Mouse (Mus musculus): Measurements from ENCODE around the gene Tmem59l. TPM values are rescaled to one million over a fixed set of nuclear protein-coding genes. Genes with fewer than 3 reads are reported as not detected.

The Tmem59l gene
- total and polyA plus RNA-seq, 2 experiments from 2014 or later: not detected

DNA sequence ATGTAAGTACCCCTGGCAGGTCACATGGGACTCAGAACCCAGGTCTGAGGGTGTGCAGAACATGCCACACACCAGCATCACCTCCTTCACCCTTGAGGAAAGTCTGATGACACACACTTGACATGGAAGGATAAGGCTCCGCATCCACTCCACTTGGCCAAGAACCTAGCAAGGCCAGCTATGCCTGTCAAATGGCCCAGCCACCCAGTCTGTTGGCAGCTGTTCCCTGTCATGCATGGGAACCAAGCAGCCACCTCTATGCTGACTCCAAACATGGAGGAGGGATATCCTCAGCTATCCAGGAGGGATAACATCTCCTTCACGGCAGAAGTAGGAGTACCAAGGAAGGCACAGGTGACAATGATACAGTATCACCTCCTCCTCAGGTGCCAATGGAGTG, 48.7 kb downstream of the Tmem59l start:
- H3K27ac ChIP-seq (ENCODE audit: low read depth): no peak overlapping the region
- no peaks in the 10 kb centered on the region for H3K27me3 ChIP-seq (ENCODE audit: control insufficient read depth, insufficient read depth, low read length)
- ATAC-seq (ENCODE audit: insufficient read depth, low read depth) (no peak), DNase-seq (ENCODE audit: low spot score) (no peak)
- H3K9ac ChIP-seq (replicated peaks; ENCODE audit: low read depth, low read length): no peak overlapping the region
- H3K9me3 ChIP-seq (replicated peaks; ENCODE audit: control insufficient read depth, low read length): no peaks in the 10 kb centered on the region
- no peak overlapping the region for H3K4me3 ChIP-seq (ENCODE audit: low read depth, low read length)
- no peaks in the 10 kb centered on the region for H3K36me3 ChIP-seq (replicated peaks; ENCODE audit: control insufficient read depth, insufficient read depth, low read length)
- 83% methylated on average over 2 of the region's 2 CpGs for WGBS
- H3K4me2 ChIP-seq (ENCODE audit: low read depth, low read length): no peak overlapping the region
- TF ChIP-seq CTCF (IDR thresholded peaks at IDR 0.05; ENCODE audit: low read depth) (no peak), EP300 (IDR thresholded peaks at IDR 0.05; ENCODE audit: low read depth) (no peak)
- peaks cover 8% of the 10 kb centered on the region for H3K4me1 ChIP-seq (ENCODE audit: control insufficient read depth, insufficient read depth)

DNA sequence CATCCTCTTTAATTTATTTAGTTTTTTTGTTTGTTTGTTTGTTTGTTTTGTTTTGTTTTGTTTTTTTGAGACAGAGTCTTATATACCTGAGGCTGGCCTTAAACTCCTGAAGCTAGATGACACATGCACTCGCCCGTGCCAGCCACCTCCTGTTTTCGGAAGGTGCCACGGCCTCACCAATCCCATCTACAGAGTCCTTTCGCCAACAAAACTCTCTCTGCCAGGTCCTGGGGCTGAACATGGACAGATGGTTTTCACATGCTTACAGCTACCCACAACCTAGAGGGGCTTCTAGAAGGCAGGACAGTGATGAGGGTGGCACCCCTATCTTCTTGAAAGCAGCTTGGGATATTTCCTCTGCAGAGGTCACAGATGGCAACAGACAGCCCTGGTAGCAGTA, 52.0 kb downstream of the Tmem59l start:
- Histone ChIP-seq H3K36me3 (replicated peaks; ENCODE audit: control insufficient read depth, insufficient read depth, low read length) (no peaks in the 10 kb centered on the region), H3K4me3 (ENCODE audit: low read depth, low read length) (no peak overlapping the region), H3K9me3 (replicated peaks; ENCODE audit: control insufficient read depth, low read length) (no peaks in the 10 kb centered on the region), H3K9ac (replicated peaks; ENCODE audit: low read depth, low read length) (no peak overlapping the region), H3K27me3 (ENCODE audit: control insufficient read depth, insufficient read depth, low read length) (no peaks in the 10 kb centered on the region), H3K4me1 (ENCODE audit: control insufficient read depth, insufficient read depth) (peaks cover 8% of the 10 kb centered on the region), H3K4me2 (ENCODE audit: low read depth, low read length) (no peak overlapping the region), H3K27ac (ENCODE audit: low read depth) (no peak overlapping the region)
- ATAC-seq (ENCODE audit: insufficient read depth, low read depth) (no peak), DNase-seq (ENCODE audit: low spot score) (no peak)
- WGBS: 87% methylated on average over 5 of the region's 5 CpGs
- TF ChIP-seq EP300 (IDR thresholded peaks at IDR 0.05; ENCODE audit: low read depth) (no peak), CTCF (IDR thresholded peaks at IDR 0.05; ENCODE audit: low read depth) (no peak)

Other genes with a start within 250 kb of the Tmem59l start
- gene Homer3, start 204.5 kb downstream of the Tmem59l start, total RNA-seq (2014; rRNA removed; ENCODE audit: low replicate concordance): 29.1 and 38.9 TPM in 2 replicates
- 19.5 TPM in 2 replicates for gene Homer3, start 204.5 kb downstream of the Tmem59l start, polyA plus RNA-seq (2015; fragmentation: Nextera tagmentation; extraction: Ambion mirVana)
- gene Ddx49, start 184.9 kb downstream of the Tmem59l start, total RNA-seq (2014; rRNA removed; ENCODE audit: low replicate concordance): 33.1 and 35.6 TPM in 2 replicates
- gene Ddx49, start 184.9 kb downstream of the Tmem59l start, polyA plus RNA-seq (2015; fragmentation: Nextera tagmentation; extraction: Ambion mirVana): 24.4 and 26.7 TPM in 2 replicates
- 154 and 193 TPM in 2 replicates for gene Cope, start 184.8 kb downstream of the Tmem59l start, total RNA-seq (2014; rRNA removed; ENCODE audit: low replicate concordance)
- gene Cope, start 184.8 kb downstream of the Tmem59l start, polyA plus RNA-seq (2015; fragmentation: Nextera tagmentation; extraction: Ambion mirVana): 294 and 295 TPM in 2 replicates
- gene Cers1, start 171.6 kb downstream of the Tmem59l start, total RNA-seq (2014; rRNA removed; ENCODE audit: low replicate concordance): 0.80 TPM in 1 of 2 replicates, not detected in the other
- 0.27 and 0.59 TPM in 2 replicates for gene Cers1, start 171.6 kb downstream of the Tmem59l start, polyA plus RNA-seq (2015; fragmentation: Nextera tagmentation; extraction: Ambion mirVana)
- gene Gdf1, start 157.5 kb downstream of the Tmem59l start, total RNA-seq (2014; rRNA removed; ENCODE audit: low replicate concordance): not detected in 2 replicates
- gene Gdf1, start 157.5 kb downstream of the Tmem59l start, polyA plus RNA-seq (2015; fragmentation: Nextera tagmentation; extraction: Ambion mirVana): 0.18 and 0.20 TPM in 2 replicates
- gene Upf1, start 134.1 kb downstream of the Tmem59l start, total RNA-seq (2014; rRNA removed; ENCODE audit: low replicate concordance): 16.5 and 26.3 TPM in 2 replicates
- 7.0 and 7.5 TPM in 2 replicates for gene Upf1, start 134.1 kb downstream of the Tmem59l start, polyA plus RNA-seq (2015; fragmentation: Nextera tagmentation; extraction: Ambion mirVana)
- gene Comp, start 113.8 kb downstream of the Tmem59l start, total RNA-seq (2014; rRNA removed; ENCODE audit: low replicate concordance): 3.2 and 9.8 TPM in 2 replicates
- gene Comp, start 113.8 kb downstream of the Tmem59l start, polyA plus RNA-seq (2015; fragmentation: Nextera tagmentation; extraction: Ambion mirVana): 4.2 and 4.4 TPM in 2 replicates
- 6.0 and 6.5 TPM in 2 replicates for gene Crtc1, start 47.8 kb downstream of the Tmem59l start, total RNA-seq (2014; rRNA removed; ENCODE audit: low replicate concordance)
- gene Crtc1, start 47.8 kb downstream of the Tmem59l start, polyA plus RNA-seq (2015; fragmentation: Nextera tagmentation; extraction: Ambion mirVana): 6.0 and 6.9 TPM in 2 replicates
- 15.8 and 22.6 TPM in 2 replicates for gene Klhl26, start 10.4 kb downstream of the Tmem59l start, total RNA-seq (2014; rRNA removed; ENCODE audit: low replicate concordance)
- gene Klhl26, start 10.4 kb downstream of the Tmem59l start, polyA plus RNA-seq (2015; fragmentation: Nextera tagmentation; extraction: Ambion mirVana): 7.1 and 8.7 TPM in 2 replicates
- gene Crlf1, start 5.8 kb upstream of the Tmem59l start, total RNA-seq (2014; rRNA removed; ENCODE audit: low replicate concordance): not detected in 2 replicates
- 0.16 and 0.66 TPM in 2 replicates for gene Crlf1, start 5.8 kb upstream of the Tmem59l start, polyA plus RNA-seq (2015; fragmentation: Nextera tagmentation; extraction: Ambion mirVana)
- 121 and 145 TPM in 2 replicates for gene Rex1bd, start 19.4 kb upstream of the Tmem59l start, total RNA-seq (2014; rRNA removed; ENCODE audit: low replicate concordance)
- gene Rex1bd, start 19.4 kb upstream of the Tmem59l start, polyA plus RNA-seq (2015; fragmentation: Nextera tagmentation; extraction: Ambion mirVana): 139 and 146 TPM in 2 replicates
- gene Uba52, start 23.4 kb upstream of the Tmem59l start, total RNA-seq (2014; rRNA removed; ENCODE audit: low replicate concordance): 887 and 1,064 TPM in 2 replicates
- 1,011 and 1,075 TPM in 2 replicates for gene Uba52, start 23.4 kb upstream of the Tmem59l start, polyA plus RNA-seq (2015; fragmentation: Nextera tagmentation; extraction: Ambion mirVana)
- 422 and 440 TPM in 2 replicates for gene Fkbp8, start 40.4 kb upstream of the Tmem59l start, total RNA-seq (2014; rRNA removed; ENCODE audit: low replicate concordance)
- 195 and 200 TPM in 2 replicates for gene Fkbp8, start 40.4 kb upstream of the Tmem59l start, polyA plus RNA-seq (2015; fragmentation: Nextera tagmentation; extraction: Ambion mirVana)
- gene Kxd1, start 40.6 kb upstream of the Tmem59l start, total RNA-seq (2014; rRNA removed; ENCODE audit: low replicate concordance): 110 and 120 TPM in 2 replicates
- 93.5 and 96.7 TPM in 2 replicates for gene Kxd1, start 40.6 kb upstream of the Tmem59l start, polyA plus RNA-seq (2015; fragmentation: Nextera tagmentation; extraction: Ambion mirVana)
- gene Ell, start 52.1 kb upstream of the Tmem59l start, total RNA-seq (2014; rRNA removed; ENCODE audit: low replicate concordance): 7.3 and 13.9 TPM in 2 replicates
- gene Ell, start 52.1 kb upstream of the Tmem59l start, polyA plus RNA-seq (2015; fragmentation: Nextera tagmentation; extraction: Ambion mirVana): 7.9 and 9.1 TPM in 2 replicates
- 111 and 125 TPM in 2 replicates for gene Isyna1, start 107.0 kb upstream of the Tmem59l start, total RNA-seq (2014; rRNA removed; ENCODE audit: low replicate concordance)
- gene Isyna1, start 107.0 kb upstream of the Tmem59l start, polyA plus RNA-seq (2015; fragmentation: Nextera tagmentation; extraction: Ambion mirVana): 53.3 and 59.6 TPM in 2 replicates
- gene Ssbp4, start 121.5 kb upstream of the Tmem59l start, total RNA-seq (2014; rRNA removed; ENCODE audit: low replicate concordance): 107 and 143 TPM in 2 replicates
- gene Ssbp4, start 121.5 kb upstream of the Tmem59l start, polyA plus RNA-seq (2015; fragmentation: Nextera tagmentation; extraction: Ambion mirVana): 55.6 and 57.3 TPM in 2 replicates
- 1.5 and 2.2 TPM in 2 replicates for gene Lrrc25, start 128.8 kb upstream of the Tmem59l start, total RNA-seq (2014; rRNA removed; ENCODE audit: low replicate concordance)
- 1.3 and 1.6 TPM in 2 replicates for gene Lrrc25, start 128.8 kb upstream of the Tmem59l start, polyA plus RNA-seq (2015; fragmentation: Nextera tagmentation; extraction: Ambion mirVana)
- 0.15 and 5.4 TPM in 2 replicates for gene Gdf15, start 145.1 kb upstream of the Tmem59l start, total RNA-seq (2014; rRNA removed; ENCODE audit: low replicate concordance)
- 1.4 and 1.7 TPM in 2 replicates for gene Gdf15, start 145.1 kb upstream of the Tmem59l start, polyA plus RNA-seq (2015; fragmentation: Nextera tagmentation; extraction: Ambion mirVana)
- gene Pgpep1, start 173.0 kb upstream of the Tmem59l start, total RNA-seq (2014; rRNA removed; ENCODE audit: low replicate concordance): 18.0 and 36.3 TPM in 2 replicates
- 26.9 and 29.1 TPM in 2 replicates for gene Pgpep1, start 173.0 kb upstream of the Tmem59l start, polyA plus RNA-seq (2015; fragmentation: Nextera tagmentation; extraction: Ambion mirVana)
- 438 and 495 TPM in 2 replicates for gene Lsm4, start 185.9 kb upstream of the Tmem59l start, total RNA-seq (2014; rRNA removed; ENCODE audit: low replicate concordance)
- gene Lsm4, start 185.9 kb upstream of the Tmem59l start, polyA plus RNA-seq (2015; fragmentation: Nextera tagmentation; extraction: Ambion mirVana): 202 and 205 TPM in 2 replicates
- 322 and 503 TPM in 2 replicates for gene Jund, start 211.6 kb upstream of the Tmem59l start, total RNA-seq (2014; rRNA removed; ENCODE audit: low replicate concordance)
- 45.9 and 49.5 TPM in 2 replicates for gene Jund, start 211.6 kb upstream of the Tmem59l start, polyA plus RNA-seq (2015; fragmentation: Nextera tagmentation; extraction: Ambion mirVana)
- not detected in 2 replicates for gene Iqcn, start 216.1 kb upstream of the Tmem59l start, total RNA-seq (2014; rRNA removed; ENCODE audit: low replicate concordance)
- not detected in 2 replicates for gene Iqcn, start 216.1 kb upstream of the Tmem59l start, polyA plus RNA-seq (2015; fragmentation: Nextera tagmentation; extraction: Ambion mirVana)
- gene Gm3336, start 231.2 kb upstream of the Tmem59l start, total RNA-seq (2014; rRNA removed; ENCODE audit: low replicate concordance): not detected in 2 replicates
- not detected in 2 replicates for gene Gm3336, start 231.2 kb upstream of the Tmem59l start, polyA plus RNA-seq (2015; fragmentation: Nextera tagmentation; extraction: Ambion mirVana)
- gene Pde4c, start 236.4 kb upstream of the Tmem59l start, total RNA-seq (2014; rRNA removed; ENCODE audit: low replicate concordance): 0.42 and 1.2 TPM in 2 replicates
- 0.44 and 0.56 TPM in 2 replicates for gene Pde4c, start 236.4 kb upstream of the Tmem59l start, polyA plus RNA-seq (2015; fragmentation: Nextera tagmentation; extraction: Ambion mirVana)